8 mouse cellular contexts compared by ENCODE assay signal in the genomic region with DNA sequence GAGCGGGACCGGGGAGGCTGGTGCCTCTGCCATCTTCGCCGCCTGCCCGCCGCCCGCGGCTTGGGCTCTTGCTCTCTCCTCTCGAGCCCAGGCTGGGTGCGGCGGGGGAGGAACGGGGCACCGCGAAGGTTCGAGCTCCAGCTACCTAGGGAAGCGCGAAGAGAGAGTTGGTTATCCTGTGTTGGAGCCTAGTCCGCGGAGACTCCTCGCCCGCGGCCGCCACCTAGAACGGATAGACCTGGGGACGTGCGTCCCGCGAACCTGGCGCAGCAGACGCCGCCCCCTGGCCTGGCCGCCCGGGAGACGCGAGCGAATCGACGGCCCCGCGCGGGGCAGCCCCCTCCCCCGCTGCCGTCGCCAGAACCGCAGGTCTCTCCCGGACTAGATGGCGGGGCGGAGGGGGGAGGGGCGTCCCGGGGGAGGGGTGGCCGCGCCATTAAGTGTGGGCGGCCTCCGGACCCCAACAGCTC. TPM values are rescaled to one million over a fixed set of nuclear protein-coding genes. Genes with fewer than 3 reads are reported as not detected.
DNase-seq lines count a peak whose midpoint lies in the region; ATAC-seq and TF ChIP-seq lines count a peak whose summit lies in the region.

No protein-coding gene starts in this region.

- peaks cover 20% of the 10 kb centered on the region for H3K4me1 ChIP-seq in embryonic facial prominence, embryonic 14.5 days (ENCODE audit: control insufficient read depth, insufficient read depth, low read length)
- H3K4me1 ChIP-seq in hindbrain, embryonic 11.5 days (replicated peaks; ENCODE audit: control insufficient read depth, insufficient read depth, low read length): peaks cover 5% of the 10 kb centered on the region; the same call in 1 of the 2 replicates
- peaks cover 28% of the 10 kb centered on the region for H3K4me1 ChIP-seq in small intestine, adult 2 months (ENCODE audit: control insufficient read depth, insufficient read depth, insufficient read length, low read length)

- peak overlapping the region; percentile 82 for H3ac ChIP-seq in C2C12 (ENCODE audit: control insufficient read depth, insufficient read length, low read depth)

- WGBS in embryonic facial prominence, embryonic 14.5 days: under 1% methylated on average over 18 of the region's 54 CpGs
- WGBS in hindbrain, embryonic 11.5 days: under 1% methylated on average over 43 of the region's 54 CpGs
- WGBS in small intestine, adult 2 months: under 1% methylated on average over 54 of the region's 54 CpGs

- no peaks in the 10 kb centered on the region for H3K27me3 ChIP-seq in C2C12 (ENCODE audit: control insufficient read depth, insufficient read depth, insufficient read length)
- H3K27me3 ChIP-seq in embryonic facial prominence, embryonic 14.5 days (replicated peaks; ENCODE audit: control insufficient read depth, insufficient read depth, low read length): no peaks in the 10 kb centered on the region
- peaks cover 14% of the 10 kb centered on the region for H3K27me3 ChIP-seq in hindbrain, embryonic 11.5 days (ENCODE audit: control insufficient read depth, insufficient read depth, low read length)
- H3K27me3 ChIP-seq in small intestine, adult 2 months (ENCODE audit: control insufficient read depth, insufficient read depth, low read length): no peaks in the 10 kb centered on the region

- TF ChIP-seq POLR2A in small intestine, adult 2 months (IDR thresholded peaks at IDR 0.05; ENCODE audit: low read depth, low read length): no peak; the same call in 1 of the 2 replicates

- H3K4me2 ChIP-seq in embryonic facial prominence, embryonic 14.5 days (ENCODE audit: low read depth, low read length): peak overlapping the region; percentile 99
- peak overlapping the region; percentile 98 for H3K4me2 ChIP-seq in hindbrain, embryonic 11.5 days (replicated peaks; ENCODE audit: low read depth, low read length)

- H3K79me2 ChIP-seq in C2C12 (ENCODE audit: control insufficient read depth, insufficient read depth): peaks cover 14% of the 10 kb centered on the region

- H3K4me3 ChIP-seq in C2C12 (ENCODE audit: insufficient read depth, poor library complexity, severe bottlenecking): peak overlapping the region; percentile 68
- H3K4me3 ChIP-seq in embryonic facial prominence, embryonic 14.5 days (ENCODE audit: low read depth, low read length): peak overlapping the region; percentile 85
- H3K4me3 ChIP-seq in hindbrain, embryonic 11.5 days (ENCODE audit: low read depth, low read length): peak overlapping the region; percentile 79
- peak overlapping the region; percentile 97 for H3K4me3 ChIP-seq in small intestine, adult 2 months (ENCODE audit: low read depth, low read length)

- DNase-seq in T-cell, adult 2 months (ENCODE audit: low spot score): peak; percentile 52
- peak; percentile 54 for DNase-seq in embryonic facial prominence, embryonic 14.5 days (ENCODE audit: low spot score)
- DNase-seq in hindbrain, embryonic 11.5 days (ENCODE audit: low spot score): peak; percentile 66
- DNase-seq in layer of hippocampus, postnatal 36 days: peak; percentile 38 to 45
- peak; percentile 55 for DNase-seq in lung, postnatal 25 days (ENCODE audit: low spot score)
- DNase-seq in c-Kit-positive CD71-positive TER-119-positive erythroid progenitor cells, embryonic 14.5 days (ENCODE audit: low spot score): no peak

- peak overlapping the region; percentile 97 for H3K27ac ChIP-seq in embryonic facial prominence, embryonic 14.5 days (replicated peaks; ENCODE audit: low read depth, low read length)
- 0 out of 2 replicates have a peak overlapping the region, but pooled peaks have one; percentile 92 for H3K27ac ChIP-seq in hindbrain, embryonic 11.5 days (ENCODE audit: low read depth, low read length)
- H3K27ac ChIP-seq in small intestine, adult 2 months (ENCODE audit: insufficient read depth, low read depth, low read length): peak overlapping the region; percentile 51

- H3K79me3 ChIP-seq in C2C12 (ENCODE audit: low read depth): no peaks in the 10 kb centered on the region

- no peaks in the 10 kb centered on the region for H3K9me3 ChIP-seq in embryonic facial prominence, embryonic 14.5 days (ENCODE audit: control insufficient read depth, low read length)
- no peaks in the 10 kb centered on the region for H3K9me3 ChIP-seq in hindbrain, embryonic 11.5 days (ENCODE audit: control insufficient read depth, low read length)

- TF ChIP-seq CTCF in C2C12 (IDR thresholded peaks at IDR 0.05; ENCODE audit: control insufficient read depth, insufficient read depth, insufficient read length): no peak
- no peak for TF ChIP-seq CTCF in small intestine, adult 2 months (IDR thresholded peaks at IDR 0.05; ENCODE audit: extremely low read depth, insufficient read length, insufficient replicate concordance, low read depth, low read length)

- H3K9ac ChIP-seq in embryonic facial prominence, embryonic 14.5 days (ENCODE audit: low read depth, low read length): peak overlapping the region; percentile 83
- H3K9ac ChIP-seq in hindbrain, embryonic 11.5 days (ENCODE audit: low read depth, low read length): peak overlapping the region; percentile 73

- no peak for ATAC-seq in embryonic facial prominence, embryonic 14.5 days (ENCODE audit: low read depth)
- no peak for ATAC-seq in hindbrain, embryonic 11.5 days (ENCODE audit: low FRiP score)

- H3K36me3 ChIP-seq in C2C12 (ENCODE audit: control insufficient read depth, insufficient read depth): peaks cover 5% of the 10 kb centered on the region
- H3K36me3 ChIP-seq in embryonic facial prominence, embryonic 14.5 days (ENCODE audit: control insufficient read depth, insufficient read depth, low read length): 0 out of 2 replicates have a peak, but pooled peaks cover 6% of the 10 kb centered on the region
- no peaks in the 10 kb centered on the region for H3K36me3 ChIP-seq in hindbrain, embryonic 11.5 days (ENCODE audit: control insufficient read depth, insufficient read depth, low read length)
- H3K36me3 ChIP-seq in small intestine, adult 2 months (ENCODE audit: control insufficient read depth, insufficient read depth, low read length): peaks cover 8% of the 10 kb centered on the region; the same call in 1 of the 2 replicates

TF ChIP-seq in C2C12, 6 proteins besides CTCF, POLR2A, EP300 and RAD21:
- TF ChIP-seq CEBPB (IDR thresholded peaks at IDR 0.05; ENCODE audit: low read depth): no peak
- TF ChIP-seq MYOD1 (IDR thresholded peaks at IDR 0.05; ENCODE audit: control insufficient read depth, insufficient read length, low read depth): no peak
- TF ChIP-seq MYOG (IDR thresholded peaks at IDR 0.05; ENCODE audit: control insufficient read depth, extremely low read depth, insufficient read length): no peak
- TF ChIP-seq MAX (IDR thresholded peaks at IDR 0.05): no peak
- no peak for TF ChIP-seq USF1 (IDR thresholded peaks at IDR 0.05; ENCODE audit: low read depth)
- TF ChIP-seq FOSL1 (IDR thresholded peaks at IDR 0.05; ENCODE audit: insufficient read depth, low read length, poor library complexity, severe bottlenecking): no peak

RNA-seq across cellular contexts. Expression of gene Foxo3, which starts 1.1 kb away (rescaled TPM):
- polyA plus RNA-seq in C2C12 (2012; fragmentation: generic; extraction: Trizol): 4.8 TPM
- 10.4 and 12.3 TPM in 2 replicates for polyA plus RNA-seq in embryonic facial prominence, embryonic 14.5 days (2014; fragmentation: Nextera tagmentation; extraction: Ambion mirVana)
- polyA plus RNA-seq in hindbrain, embryonic 11.5 days (2014; fragmentation: Nextera tagmentation; extraction: Ambion mirVana): 3.6 and 5.0 TPM in 2 replicates
- total RNA-seq in layer of hippocampus, postnatal 36 days (2021): 10 to 100 TPM; 45.7 to 50.1 TPM
- polyA plus RNA-seq in small intestine, adult 2 months (2012; rRNA removed): 25.5 and 49.5 TPM in 2 replicates
